Mouse (Mus musculus): ENCODE measurements around the gene Spa17.

GRCm38 (mm10) chr9:37656439-37656881, 42.9 kb upstream of the Spa17 start:
- TF ChIP-seq CTCF (IDR thresholded peaks at IDR 0.05; ENCODE audit: borderline replicate concordance, control insufficient read depth, extremely low read depth, insufficient read depth, low read length, poor library complexity) (no peak), POLR2A (IDR thresholded peaks at IDR 0.05; ENCODE audit: control insufficient read depth, extremely low read depth, insufficient read depth, low read length, poor library complexity) (no peak)
